Mouse (Mus musculus) layer of hippocampus, postnatal 36 days (tissue): ENCODE data around the gene Atg4b. TPM values are rescaled to one million over a fixed set of nuclear protein-coding genes. Genes with fewer than 3 reads are reported as not detected.
"Not testable (repeated sequence)": the region's sequence is repeated elsewhere in the genome, so short reads cannot be mapped to it uniquely, and the experiment has no call there.

Experiments used
- DNase-seq, 2 experiments: peaks; one replicate each; pipeline ENCODE4 v3.0.0; 2022
- total RNA-seq, 2 experiments: library from RNA; stranded (reverse); gene quantifications; 2 replicates each; pipeline ENCODE4 v1.2.3; 2021

Atg4b gene
- total RNA-seq, 2 experiments from 2014 or later: 79.8 to 84.8 TPM

DNA sequence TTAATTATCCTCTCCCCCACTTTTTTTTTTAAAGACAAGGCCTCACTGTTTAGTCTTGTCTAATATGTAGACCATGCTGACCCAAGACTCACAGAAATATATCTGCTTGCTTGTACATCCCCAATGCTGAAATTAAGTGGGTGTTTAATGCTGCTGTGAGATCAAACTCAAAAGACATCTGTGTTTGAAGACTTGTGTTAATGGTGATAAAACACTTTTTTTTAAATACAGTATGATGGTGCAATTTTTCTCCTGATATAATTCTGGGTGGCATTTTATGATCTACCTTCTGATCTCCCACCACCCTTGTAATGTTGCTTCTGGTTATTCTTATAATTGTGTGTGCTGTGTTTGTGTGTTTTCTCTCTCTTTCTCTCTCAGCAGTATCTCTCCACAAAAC is 4.9 kb downstream of the Atg4b start:
- DNase-seq: no peak

- no peak for DNase-seq
Observed at GRCm38 (mm10) chr1:93760076-93760475, 8.8 kb downstream of the Atg4b start.

DNA sequence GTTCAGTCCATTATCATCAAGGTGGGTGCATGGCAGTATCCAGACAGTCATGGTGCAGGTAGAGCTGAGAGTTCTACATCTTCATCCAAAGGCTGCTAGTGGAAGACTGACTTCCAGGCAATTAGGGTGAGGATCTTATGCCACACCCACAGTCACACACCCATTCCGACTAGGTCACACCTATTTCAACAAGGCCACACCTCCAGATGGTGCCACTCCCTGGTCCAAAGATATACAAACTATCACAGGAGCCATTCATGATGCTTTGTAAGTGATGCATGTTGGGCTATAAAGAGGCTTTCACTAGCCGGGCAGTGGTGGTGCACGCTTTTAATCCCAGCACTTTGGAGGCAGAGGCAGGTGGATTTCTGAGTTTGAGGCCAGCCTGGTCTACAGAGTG is 12.2 kb downstream of the Atg4b start:
- DNase-seq: not testable (repeated sequence)

DNA sequence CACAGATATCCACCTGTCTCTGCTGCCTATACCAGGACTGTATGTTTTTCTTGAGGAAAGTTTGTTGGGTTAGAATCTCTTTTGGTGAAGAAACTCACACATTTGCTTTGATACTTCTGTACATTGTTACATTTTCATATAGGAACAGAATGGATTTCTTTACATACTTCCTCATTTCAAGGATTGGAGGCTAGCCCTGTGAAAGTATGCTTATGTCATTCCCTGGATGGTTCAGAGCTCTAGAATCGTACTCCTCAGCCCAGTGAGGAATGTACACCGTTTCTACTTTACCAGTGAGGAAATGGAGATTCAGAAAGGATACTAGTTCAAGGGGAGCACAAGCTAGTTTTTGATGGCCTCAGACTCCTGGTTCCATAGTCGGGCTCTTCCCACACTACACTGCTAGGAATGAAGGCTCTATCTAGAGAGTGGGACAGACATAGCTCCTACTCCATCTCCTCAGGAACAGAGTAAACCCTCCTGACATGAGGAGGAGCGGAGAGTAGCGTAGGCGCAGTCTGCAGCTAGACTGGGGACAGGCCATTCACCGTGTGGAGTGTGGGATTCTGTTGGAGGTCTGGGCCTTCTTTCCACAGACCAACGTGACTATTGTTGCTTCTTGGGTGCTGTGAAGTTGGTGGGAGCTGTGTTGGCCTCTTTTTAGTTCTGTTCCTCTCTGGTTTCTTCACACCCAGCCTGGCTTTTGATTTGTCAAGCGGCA is 13.7 kb downstream of the Atg4b start:
- DNase-seq: no peak

DNA sequence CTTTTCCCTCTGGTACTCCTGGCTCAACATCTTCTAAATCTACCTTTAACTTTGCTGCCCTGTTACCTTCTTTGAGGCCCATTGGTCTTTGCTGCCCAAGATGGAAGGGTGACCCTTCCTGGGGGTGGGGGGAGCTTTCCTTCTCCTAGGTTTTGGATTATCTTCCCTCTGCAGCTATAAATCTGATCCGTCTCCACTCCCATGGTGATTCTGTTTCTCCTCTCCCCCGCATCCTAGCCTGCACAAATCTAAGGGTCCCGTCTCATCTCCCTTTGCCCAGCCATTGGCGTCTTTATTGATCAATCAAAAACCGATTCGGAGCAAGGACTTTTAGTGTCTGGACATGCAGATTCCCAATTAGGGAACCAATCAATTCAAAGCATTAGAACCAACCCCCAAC is 16.3 kb downstream of the Atg4b start:
- no peak for DNase-seq

GRCm38 (mm10) chr1:93769901-93770300 is 18.6 kb downstream of the Atg4b start:
- no peak for DNase-seq

DNA sequence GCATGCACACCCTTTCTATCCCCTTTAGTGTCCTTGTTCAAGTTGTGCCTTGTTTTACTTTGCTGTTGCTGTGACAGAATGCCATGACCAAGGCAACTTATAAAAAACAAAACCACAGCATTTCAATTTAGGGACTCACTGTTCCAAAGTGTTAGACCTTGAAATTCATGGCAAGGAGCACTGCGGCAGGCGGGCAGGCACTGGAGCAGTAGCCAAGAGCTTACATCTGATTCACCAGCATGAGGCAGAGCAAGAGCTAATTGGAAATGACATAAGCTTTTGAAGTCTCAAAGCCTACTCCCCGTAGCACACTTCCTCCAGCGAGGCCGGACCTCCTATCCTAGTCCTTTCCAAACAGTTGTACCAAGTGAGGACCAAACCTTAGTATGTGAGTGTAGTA is 25.4 kb downstream of the Atg4b start:
- DNase-seq: no peak

DNA sequence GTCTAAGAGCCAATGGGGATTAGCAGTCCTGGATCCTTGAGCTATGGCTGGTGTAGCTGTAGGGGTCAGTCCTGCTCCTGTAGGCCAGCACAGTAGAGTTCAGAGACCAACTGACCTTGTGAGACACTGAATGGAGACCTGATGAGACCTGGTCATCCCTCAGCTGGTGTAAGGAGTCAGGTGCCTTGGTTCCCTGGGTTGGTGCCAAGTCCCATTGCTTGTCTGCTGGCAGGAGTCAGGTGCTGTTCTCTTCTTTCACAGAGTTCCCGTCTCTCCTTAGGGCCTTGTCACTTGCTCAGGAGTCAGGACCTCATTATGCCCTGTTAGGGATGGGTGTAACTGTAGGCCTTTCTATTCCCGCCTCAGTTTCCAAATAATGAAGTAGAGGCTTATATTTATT is 35.6 kb downstream of the Atg4b start:
- no peak for DNase-seq

- no peak for DNase-seq
Observed at GRCm38 (mm10) chr1:93794526-93794925, 43.2 kb downstream of the Atg4b start.

DNA sequence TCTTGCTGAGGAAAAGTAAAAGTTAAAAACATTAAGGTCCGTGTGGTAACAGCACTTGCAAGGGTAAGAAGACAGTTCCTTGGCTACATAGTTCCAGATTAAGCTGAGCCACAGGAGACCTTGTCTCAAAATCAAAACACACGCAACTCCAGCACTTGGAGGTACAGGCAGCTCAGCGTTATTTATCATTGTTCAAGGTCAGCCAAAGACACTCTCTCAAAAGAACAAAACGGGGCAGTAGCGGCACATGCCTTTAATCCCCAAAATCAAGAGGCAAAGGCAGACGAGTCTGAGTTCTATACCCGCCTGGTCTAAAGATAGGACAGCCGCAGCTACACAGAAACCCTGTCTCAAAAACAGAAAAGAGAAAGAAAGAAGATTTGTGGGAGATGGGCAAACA is 44.6 kb downstream of the Atg4b start:
- DNase-seq: no peak

GRCm38 (mm10) chr1:93800670-93801503 is 49.6 kb downstream of the Atg4b start:
- DNase-seq: no peak

DNA sequence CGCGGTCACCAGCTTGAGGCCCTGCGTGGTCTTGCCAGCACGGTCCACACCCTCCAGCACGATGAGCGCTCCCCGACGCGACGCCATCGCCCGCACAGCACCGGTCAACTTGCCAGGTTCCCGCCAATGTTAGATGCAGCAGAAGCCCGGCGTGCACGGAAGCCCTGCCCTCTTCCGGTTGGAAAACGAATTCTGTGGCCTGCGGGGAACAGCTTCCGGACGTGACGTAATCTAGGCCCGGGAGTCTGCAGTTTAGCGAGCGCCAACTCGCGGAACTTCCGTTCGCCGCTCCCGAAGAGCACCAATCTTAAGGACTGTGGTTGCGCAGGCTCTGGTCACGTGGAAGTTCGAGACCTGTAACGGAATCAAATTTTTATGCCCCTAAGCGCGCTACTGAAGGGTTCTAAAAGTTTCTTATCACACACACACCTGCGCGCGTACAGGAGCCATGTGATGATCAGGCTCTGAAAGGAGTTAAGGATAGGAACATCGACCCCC is 50.5 kb downstream of the Atg4b start, which contains the start of gene Dtymk:
Dtymk (minus strand) TSS at position 194 of the 498 bp plus-strand sequence.
- peak; percentile 91 to 92 for DNase-seq

DNA sequence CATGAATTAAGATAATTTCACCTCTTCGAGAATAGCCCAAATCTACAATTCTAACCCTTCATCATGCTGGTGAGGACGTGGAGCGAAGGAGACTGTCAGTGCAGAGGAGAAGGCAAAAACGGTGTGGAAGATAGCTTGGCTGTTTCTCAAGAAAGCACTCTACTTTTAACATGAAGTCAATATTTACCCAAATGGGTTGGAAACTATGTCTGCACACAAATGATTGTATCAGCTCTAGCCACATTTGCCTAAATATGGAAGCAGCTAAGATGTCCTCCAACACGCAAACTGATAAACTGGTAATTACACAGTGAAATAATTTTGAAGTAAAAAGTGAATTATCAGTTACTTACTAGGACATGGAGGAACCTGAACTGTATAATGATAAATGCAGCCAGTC is 51.5 kb downstream of the Atg4b start:
- no peak for DNase-seq

DNA sequence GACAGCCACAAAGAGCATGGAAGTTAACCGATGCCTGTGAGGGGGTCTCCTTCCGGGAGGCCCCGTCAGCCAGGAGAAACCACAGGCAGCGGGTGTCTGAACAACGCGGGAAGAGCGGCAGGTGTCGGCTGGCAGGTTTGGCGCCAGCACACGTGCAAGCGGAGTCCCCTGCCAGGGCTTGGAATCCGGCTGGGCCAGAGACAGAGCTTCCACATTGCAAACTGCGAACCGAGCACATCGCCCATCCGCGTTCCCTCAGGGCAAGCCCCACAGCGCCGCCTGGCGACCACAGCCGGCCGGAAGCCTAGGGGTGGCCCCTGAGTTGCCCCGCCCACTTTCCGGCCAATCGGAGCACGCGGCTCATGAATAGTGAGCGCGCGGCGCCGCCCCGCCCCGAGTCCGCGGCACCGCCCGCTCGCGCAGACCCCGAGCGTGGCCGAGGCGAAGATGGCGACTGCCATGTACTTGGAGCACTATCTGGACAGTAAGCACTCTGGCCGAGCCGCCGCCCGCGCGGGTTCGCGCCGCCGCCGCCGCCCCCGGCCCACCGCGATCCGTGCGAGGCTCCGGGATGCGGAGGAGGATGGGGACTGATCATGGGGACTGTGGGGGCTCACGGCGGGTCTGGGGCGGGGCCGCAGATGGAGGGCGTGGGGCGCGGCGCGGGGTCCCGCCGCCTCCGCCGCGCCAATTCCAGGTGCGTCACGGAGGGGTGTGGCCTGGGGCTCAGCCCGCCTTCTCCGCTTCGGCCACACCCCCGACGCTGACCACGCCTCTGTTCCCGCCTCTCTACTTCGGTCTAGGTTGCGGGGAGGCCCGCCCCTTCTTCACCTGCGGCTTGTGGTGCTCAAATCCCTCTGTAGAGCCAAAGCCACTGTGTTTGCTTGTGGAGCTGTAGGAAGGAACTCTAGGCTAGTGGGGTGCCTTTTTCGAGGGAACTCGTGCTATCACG is 52.5 kb downstream of the Atg4b start, which contains the start of gene Ing5:
Ing5 (plus strand) TSS at position 410 of the 952 bp plus-strand sequence.
- DNase-seq: peak; percentile 99

DNA sequence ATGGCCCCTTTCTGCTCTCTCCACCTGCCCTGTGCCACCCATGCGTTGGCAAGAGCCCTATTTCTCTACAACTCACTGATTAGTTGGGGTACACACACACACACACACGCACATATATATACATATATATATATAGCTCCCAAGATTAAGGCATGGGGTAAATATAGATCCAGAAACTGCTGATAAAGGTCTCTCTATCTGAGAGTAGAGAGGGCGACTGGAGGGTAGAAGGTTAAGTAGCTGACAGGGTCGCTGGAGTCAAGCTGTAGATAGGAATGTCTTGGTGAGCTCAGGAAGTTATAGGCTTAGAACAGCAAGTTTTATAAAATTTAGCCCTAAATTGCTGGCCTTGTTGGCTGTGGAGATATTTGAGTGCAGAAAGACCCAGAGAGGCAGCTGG is 53.5 kb downstream of the Atg4b start:
- no peak for DNase-seq

GRCm38 (mm10) chr1:93805221-93805951 is 54.1 kb downstream of the Atg4b start:
- no peak for DNase-seq

GRCm38 (mm10) chr1:93808871-93809270 is 57.6 kb downstream of the Atg4b start:
- no peak for DNase-seq

GRCm38 (mm10) chr1:93810011-93810410 is 58.7 kb downstream of the Atg4b start:
- DNase-seq: no peak

- DNase-seq: no peak
Observed at GRCm38 (mm10) chr1:93811495-93812039, 60.3 kb downstream of the Atg4b start.

DNA sequence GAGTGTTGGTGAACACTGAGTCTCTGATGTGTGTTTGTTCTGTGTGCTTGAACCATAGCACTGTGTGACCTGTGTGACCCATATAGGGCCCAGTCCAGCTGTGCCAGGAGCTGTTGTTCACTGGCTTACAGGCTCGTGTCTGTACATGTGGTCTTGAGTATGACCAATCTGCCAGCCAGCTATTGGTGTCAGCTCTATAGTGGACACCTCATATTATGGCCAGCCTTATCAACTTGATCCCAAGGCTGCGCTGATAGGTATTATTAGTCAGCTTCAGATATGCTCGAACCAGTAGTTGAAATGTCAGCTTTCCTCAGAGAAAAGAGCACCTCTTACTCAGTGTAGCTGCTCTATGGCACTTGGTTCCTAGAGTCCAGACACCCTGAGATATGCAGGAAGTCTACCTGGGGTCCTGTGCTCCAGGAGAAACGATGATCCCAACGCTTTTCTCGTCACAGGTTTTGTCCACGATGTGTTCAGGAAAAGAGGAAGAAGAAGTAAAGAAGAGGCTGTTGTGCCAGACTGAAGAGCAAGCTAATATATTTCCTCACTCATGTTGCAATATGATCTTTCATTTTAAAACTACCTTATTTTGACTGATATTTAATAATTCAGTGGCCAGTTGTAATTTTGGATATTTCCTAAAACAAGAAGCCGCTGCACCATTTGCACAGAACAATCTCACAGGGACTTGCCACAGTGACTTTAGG is 66.7 kb downstream of the Atg4b start:
- DNase-seq: no peak

DNA sequence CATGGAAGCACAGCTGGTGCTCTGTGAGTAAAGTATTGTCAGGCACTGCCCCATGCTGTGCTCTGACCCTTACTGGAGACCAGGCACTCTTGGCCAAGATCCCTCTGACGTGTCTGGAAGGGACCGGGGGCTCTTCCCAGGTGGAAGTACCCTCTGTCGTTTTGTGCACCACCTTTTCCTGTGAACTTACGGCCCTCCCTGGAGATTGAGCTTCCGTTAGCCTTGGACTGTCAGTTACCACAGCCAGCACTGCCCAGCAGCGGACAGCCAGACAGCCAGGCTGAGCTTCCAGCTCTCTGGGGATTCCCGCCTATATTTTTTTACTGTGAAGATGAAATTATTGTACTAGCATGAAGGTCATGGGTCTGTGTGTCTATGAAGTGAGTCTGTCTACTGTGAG is 67.4 kb downstream of the Atg4b start:
- no peak for DNase-seq
